Mouse (Mus musculus) 3T3-L1 (cell line): ENCODE data around the gene Rps10.

Experiments
- DNase-seq: peaks from one replicate; pipeline ENCODE4 v3.0.0-alpha.2; 2015; ENCODE audit warnings: low read depth, low spot score

Gene Rps10

GRCm38 (mm10) chr17:27636132-27637020 is at the start of gene Rps10:
Rps10 (minus strand) TSS chr17:27636669.
- DNase-seq = no peak

- no peak for DNase-seq
These were observed 49.1 kb upstream of the Rps10 start for GRCm38 (mm10) chr17:27685550-27685913.

GRCm38 (mm10) chr17:27684886-27685549 is 48.5 kb upstream of the Rps10 start:
- DNase-seq = no peak

GRCm38 (mm10) chr17:27678924-27679813 is 42.7 kb upstream of the Rps10 start:
- no peak for DNase-seq

- DNase-seq = no peak
These were observed 41.3 kb upstream of the Rps10 start for GRCm38 (mm10) chr17:27677756-27678155.

GRCm38 (mm10) chr17:27676270-27676669 is 39.8 kb upstream of the Rps10 start:
- DNase-seq = no peak

GRCm38 (mm10) chr17:27675453-27675852 is 39.0 kb upstream of the Rps10 start:
- DNase-seq = peak; percentile 13

- DNase-seq = no peak
These were observed 37.5 kb upstream of the Rps10 start for GRCm38 (mm10) chr17:27673945-27674344.

- DNase-seq = no peak
These were observed 35.3 kb upstream of the Rps10 start for GRCm38 (mm10) chr17:27671720-27672119.

- no peak for DNase-seq
These were observed 22.3 kb upstream of the Rps10 start for GRCm38 (mm10) chr17:27658767-27659166.

GRCm38 (mm10) chr17:27657123-27657522 is 20.7 kb upstream of the Rps10 start:
- DNase-seq = no peak

GRCm38 (mm10) chr17:27656414-27656813 is 19.9 kb upstream of the Rps10 start:
- no peak for DNase-seq

- DNase-seq = no peak
These were observed 19.5 kb upstream of the Rps10 start for GRCm38 (mm10) chr17:27656011-27656399.

GRCm38 (mm10) chr17:27655089-27656010 is 18.9 kb upstream of the Rps10 start, which contains the start of gene Pacsin1:
Pacsin1 (plus strand) TSS chr17:27655509.
- no peak for DNase-seq

GRCm38 (mm10) chr17:27653253-27653959 is 16.9 kb upstream of the Rps10 start:
- DNase-seq = no peak

GRCm38 (mm10) chr17:27652046-27652790 is 15.7 kb upstream of the Rps10 start:
- DNase-seq = no peak

- no peak for DNase-seq
These were observed 14.1 kb upstream of the Rps10 start for GRCm38 (mm10) chr17:27650586-27650985.

- peak; percentile 90 for DNase-seq
These were observed 13.7 kb upstream of the Rps10 start for GRCm38 (mm10) chr17:27650160-27650559.

GRCm38 (mm10) chr17:27645807-27646206 is 9.3 kb upstream of the Rps10 start:
- no peak for DNase-seq
